Mouse (Mus musculus) heart, embryonic 10.5 days (tissue): ENCODE results near the gene Irgq. TPM values are rescaled to one million over a fixed set of nuclear protein-coding genes. Genes with fewer than 3 reads are reported as not detected.

Source experiments
- polyA plus RNA-seq: library from polyadenylated mRNA; unstranded; fragments of >200 nt; fragmentation: Nextera tagmentation; extraction: Ambion mirVana; gene quantifications from 2 replicates; pipeline ENCODE4 v1.2.1, GENCODE M21; 2016

The Irgq gene
- polyA plus RNA-seq, 1 experiment from 2014 or later: 5.7 TPM

Other genes with a start within 250 kb of the Irgq start
- gene Zfp61, start 229.5 kb upstream of the Irgq start, polyA plus RNA-seq: 20.7 and 27.2 TPM in 2 replicates
- 7.0 and 10.1 TPM in 2 replicates for gene Zfp94, start 214.0 kb upstream of the Irgq start, polyA plus RNA-seq
- gene Tescl, start 196.8 kb upstream of the Irgq start, polyA plus RNA-seq: not detected in 2 replicates
- not detected in 2 replicates for gene Lypd5, start 181.5 kb upstream of the Irgq start, polyA plus RNA-seq
- 11.7 and 14.2 TPM in 2 replicates for gene Kcnn4, start 160.4 kb upstream of the Irgq start, polyA plus RNA-seq
- 25.4 and 27.7 TPM in 2 replicates for gene Smg9, start 131.1 kb upstream of the Irgq start, polyA plus RNA-seq
- 0.16 TPM in 1 of 2 replicates, not detected in the other for gene Irgc1, start 78.4 kb upstream of the Irgq start, polyA plus RNA-seq
- 4.3 and 7.3 TPM in 2 replicates for gene Plaur, start 68.2 kb upstream of the Irgq start, polyA plus RNA-seq
- 0.54 and 0.63 TPM in 2 replicates for gene Cadm4, start 48.7 kb upstream of the Irgq start, polyA plus RNA-seq
- gene Zfp428, start 23.7 kb upstream of the Irgq start, polyA plus RNA-seq: 41.9 and 61.3 TPM in 2 replicates
- 0.46 and 0.49 TPM in 2 replicates for gene AC161166.1, start 18.2 kb upstream of the Irgq start, polyA plus RNA-seq
- 0.21 TPM in 1 of 2 replicates, not detected in the other for gene Pinlyp, start 15.4 kb downstream of the Irgq start, polyA plus RNA-seq
- gene Xrcc1, start 15.6 kb downstream of the Irgq start, polyA plus RNA-seq: 103 and 106 TPM in 2 replicates
- 20.0 and 20.7 TPM in 2 replicates for gene Ethe1, start 56.9 kb downstream of the Irgq start, polyA plus RNA-seq
- gene Zfp575, start 57.0 kb downstream of the Irgq start, polyA plus RNA-seq: 0.60 and 1.3 TPM in 2 replicates
- not detected in 2 replicates for gene Phldb3, start 80.1 kb downstream of the Irgq start, polyA plus RNA-seq
- gene Lypd3, start 105.9 kb downstream of the Irgq start, polyA plus RNA-seq: 0.18 and 0.22 TPM in 2 replicates
- gene Tex101, start 146.0 kb downstream of the Irgq start, polyA plus RNA-seq: not detected in 2 replicates
- not detected in 2 replicates for gene BC049730, start 178.6 kb downstream of the Irgq start, polyA plus RNA-seq
- not detected in 2 replicates for gene Gm4763, start 196.2 kb downstream of the Irgq start, polyA plus RNA-seq
- not detected in 2 replicates for gene Cd177, start 229.6 kb downstream of the Irgq start, polyA plus RNA-seq
- gene Ceacam10, start 246.5 kb downstream of the Irgq start, polyA plus RNA-seq: not detected in 2 replicates